In the genomic region with DNA sequence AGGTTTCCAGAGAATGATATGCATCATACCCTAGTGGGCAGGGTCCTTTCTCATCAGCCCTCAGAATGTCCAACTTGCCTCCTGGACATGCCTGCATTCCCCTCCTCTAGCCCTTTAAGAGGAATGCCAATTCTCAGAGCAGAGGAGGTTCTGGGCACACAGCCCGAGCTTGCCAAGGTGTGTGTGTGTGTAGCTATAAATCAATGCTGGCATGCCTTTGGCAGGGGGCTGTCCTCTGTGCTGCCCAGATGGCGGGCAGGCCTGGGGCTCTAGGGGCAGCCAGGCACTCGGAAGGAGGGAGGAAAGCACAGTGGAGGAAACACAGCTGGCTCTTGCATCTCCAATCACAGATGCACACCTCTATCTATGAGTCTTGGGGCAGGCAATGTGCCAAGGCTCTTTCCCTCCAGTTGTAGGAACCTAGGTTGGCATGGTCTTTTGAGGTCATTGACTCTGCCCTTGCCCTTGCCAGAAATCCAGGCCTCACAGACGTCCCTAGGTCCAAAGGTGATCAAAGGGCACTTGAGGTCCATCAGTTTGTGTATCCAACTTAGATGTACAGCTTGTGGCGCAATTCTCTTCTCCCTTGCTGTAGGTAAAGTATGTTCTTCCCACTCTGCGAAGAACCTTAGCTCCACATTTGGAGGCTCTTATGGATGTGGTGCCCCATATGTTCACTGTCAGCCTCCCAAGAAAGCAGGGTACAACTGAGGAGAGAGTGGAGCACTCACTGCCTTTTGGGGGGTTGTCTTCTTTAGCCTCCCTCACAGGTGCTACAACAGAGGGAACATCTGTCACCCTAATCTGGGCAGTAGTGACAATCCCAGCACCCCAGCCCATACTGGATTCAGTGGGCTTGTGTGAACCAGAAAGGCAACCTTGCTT, we compare ENCODE assay signal across 13 mouse cellular contexts.
A peak's percentile ranks its signal among the peaks of the same experiment; 100 is the strongest.
DNase-seq lines count a peak whose midpoint lies in the region; ATAC-seq and TF ChIP-seq lines count a peak whose summit lies in the region.
"Had no signal": no experiment of that assay in that cellular context is flagged by ENCODE, and none has a peak within 500 bp of the region (broad histone marks: within the 10 kb centered on the region; RNA-seq: fewer than 3 reads in every experiment).

No protein-coding gene starts in this region.

- no peak for TF ChIP-seq POLR2A in myocyte (IDR thresholded peaks at IDR 0.05; ENCODE audit: insufficient read length, low read depth)
- no peak for TF ChIP-seq POLR2A in heart, adult 2 months (IDR thresholded peaks at IDR 0.05; ENCODE audit: insufficient read depth, low read depth, low read length)

- H3K9me3 ChIP-seq in forebrain, embryonic 15.5 days = no peaks in the 10 kb centered on the region
- H3K9me3 ChIP-seq: limb, embryonic 13.5 days; midbrain, embryonic 12.5 days had no signal

- H3K4me2 ChIP-seq in myocyte (ENCODE audit: low read depth) = peak overlapping the region; percentile 62
- H3K4me2 ChIP-seq in forebrain, embryonic 15.5 days (replicated peaks) = no peak overlapping the region
- H3K4me2 ChIP-seq: limb, embryonic 13.5 days; midbrain, embryonic 12.5 days had no signal

- H3K4me3 ChIP-seq in myocyte = no peak overlapping the region
- no peak overlapping the region for H3K4me3 ChIP-seq in heart, adult 2 months
- no peak overlapping the region for H3K4me3 ChIP-seq in forebrain, embryonic 15.5 days
- H3K4me3 ChIP-seq: limb, embryonic 13.5 days; midbrain, embryonic 12.5 days had no signal

- no peak for TF ChIP-seq EP300 in heart, adult 2 months (IDR thresholded peaks at IDR 0.05; ENCODE audit: insufficient read depth, low read depth, low read length)

- H3K27me3 ChIP-seq in myocyte (ENCODE audit: control insufficient read depth, insufficient read depth, insufficient read length) = no peaks in the 10 kb centered on the region
- peaks cover 12% of the 10 kb centered on the region for H3K27me3 ChIP-seq in heart, adult 2 months (ENCODE audit: control insufficient read depth, insufficient read depth, low read length)
- H3K27me3 ChIP-seq in forebrain, embryonic 15.5 days = peaks cover 56% of the 10 kb centered on the region

- H3K9ac ChIP-seq in heart, adult 2 months (ENCODE audit: low read depth, low read length) = no peak overlapping the region
- no peak overlapping the region for H3K9ac ChIP-seq in forebrain, embryonic 15.5 days (replicated peaks)
- H3K9ac ChIP-seq: limb, embryonic 13.5 days; midbrain, embryonic 12.5 days had no signal

- H3K79me2 ChIP-seq in myocyte (ENCODE audit: control insufficient read depth, insufficient read depth) = no peaks in the 10 kb centered on the region
- no peaks in the 10 kb centered on the region for H3K79me2 ChIP-seq in heart, adult 2 months (replicated peaks; ENCODE audit: control insufficient read depth, insufficient read depth, low read length)

- H3K4me1 ChIP-seq in heart, adult 2 months (ENCODE audit: control insufficient read depth, insufficient read depth, low read length) = peaks cover 5% of the 10 kb centered on the region
- peaks cover 26% of the 10 kb centered on the region for H3K4me1 ChIP-seq in forebrain, embryonic 15.5 days

- intact Hi-C loops in gastrocnemius, postnatal 14 days (cut with DNase I; ENCODE audit: low total_unique reads) = no loop called here
- intact Hi-C loops in heart, adult 2 months (cut with DNase I) = no loop called here

- ATAC-seq in forebrain, embryonic 15.5 days (replicated peaks) = no peak
- ATAC-seq: lung, postnatal 0 days had no signal

- no peak overlapping the region for H3K27ac ChIP-seq in heart, adult 2 months
- no peak overlapping the region for H3K27ac ChIP-seq in forebrain, embryonic 15.5 days (replicated peaks)
- H3K27ac ChIP-seq: limb, embryonic 13.5 days; midbrain, embryonic 12.5 days had no signal

- 48% methylated on average over 6 of the region's 6 CpGs for WGBS in heart, adult 2 months
- 49% methylated on average over 6 of the region's 6 CpGs for WGBS in forebrain, embryonic 15.5 days

- H3ac ChIP-seq in myocyte (ENCODE audit: control insufficient read depth, insufficient read length) = no peak overlapping the region

- peak; percentile 41 for DNase-seq in gastrocnemius, postnatal 25 days
- DNase-seq in gastrocnemius, postnatal 14 days = no peak
- peak; percentile 31 for DNase-seq in ovary, postnatal 36 days (ENCODE audit: low spot score)
- no peak for DNase-seq in ovary, adult 18-20 months (ENCODE audit: low spot score)
- DNase-seq in kidney, adult 18-20 months = peak; percentile 74
- DNase-seq in heart, adult 2 months = no peak
- DNase-seq: gastrocnemius, postnatal 10 days; heart, postnatal 14 days had no signal

- no peaks in the 10 kb centered on the region for H3K36me3 ChIP-seq in myocyte (ENCODE audit: control insufficient read depth, insufficient read depth)
- H3K36me3 ChIP-seq in heart, adult 2 months (ENCODE audit: control insufficient read depth, insufficient read depth, low read length) = no peaks in the 10 kb centered on the region
- H3K36me3 ChIP-seq in forebrain, embryonic 15.5 days = no peaks in the 10 kb centered on the region
- H3K36me3 ChIP-seq: limb, embryonic 13.5 days; midbrain, embryonic 12.5 days had no signal

- no peak for TF ChIP-seq CTCF in heart, adult 2 months (IDR thresholded peaks at IDR 0.05)

TF ChIP-seq in myocyte, 11 proteins besides CTCF, POLR2A, EP300 and RAD21:
- TF ChIP-seq TCF12 (IDR thresholded peaks at IDR 0.05; ENCODE audit: insufficient read depth, poor library complexity, severe bottlenecking) (peak; percentile 1), E2F4 (IDR thresholded peaks at IDR 0.05; ENCODE audit: insufficient read depth) (no peak), MAX (IDR thresholded peaks at IDR 0.05; ENCODE audit: low read depth) (no peak), TCF3 (IDR thresholded peaks at IDR 0.05; ENCODE audit: insufficient read length, low read depth) (no peak), USF1 (IDR thresholded peaks at IDR 0.05; ENCODE audit: low read depth) (no peak)

Comparison
In these comparisons a context has a peak if more than half of its experiments do, and no peak if none do; other contexts are left out.
1. DNase-seq: peak in gastrocnemius, postnatal 25 days (single experiment), ovary, postnatal 36 days (single experiment) and kidney, adult 18-20 months (single experiment); none in gastrocnemius, postnatal 14 days (single experiment), ovary, adult 18-20 months (single experiment) and heart, adult 2 months (0 of 2).